Mouse (Mus musculus) lung, postnatal 14 days (tissue): ENCODE measurements around the gene Rab11a.

Experiments
- DNase-seq: peaks from one replicate; pipeline ENCODE4 v3.0.0; 2021

Gene Rab11a

GRCm38 (mm10) chr9:64737406-64738201 is at the start of gene Rab11a:
Gene Rab11a (minus strand): TSS chr9:64737758.
- peak; percentile 98 for DNase-seq

DNA sequence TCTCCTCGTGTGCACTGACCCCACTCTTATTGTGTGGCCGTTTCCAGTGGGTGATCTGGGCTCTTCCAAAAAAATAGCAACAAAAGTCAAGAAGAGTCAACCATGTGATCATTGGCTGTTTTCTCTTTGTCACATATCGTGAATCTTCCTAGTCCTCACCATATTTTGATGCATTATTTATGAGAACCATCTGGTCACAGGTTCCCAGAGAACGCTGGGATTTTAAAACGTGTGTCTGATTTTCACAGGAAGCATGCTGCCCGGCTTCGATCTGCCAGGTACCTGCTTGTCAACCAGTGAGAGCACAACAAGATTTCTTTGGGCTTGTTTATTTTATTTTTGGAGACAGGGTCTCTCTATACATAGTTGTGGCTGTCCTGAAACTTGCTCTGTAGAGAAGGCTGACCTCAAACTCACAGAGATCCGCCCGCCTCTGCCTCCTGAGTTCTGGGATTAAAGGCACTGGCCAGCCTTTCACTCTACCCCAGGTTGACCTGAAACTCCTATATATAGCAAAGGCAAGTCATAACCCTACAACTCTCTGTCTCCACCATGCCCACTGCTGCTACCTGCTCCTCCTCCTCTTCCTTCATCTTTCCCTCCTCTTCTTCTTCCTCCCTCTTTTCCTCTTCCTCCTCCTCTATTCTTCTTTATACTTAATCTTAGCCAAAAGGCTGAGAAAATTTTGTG is 48.8 kb upstream of the Rab11a start:
- DNase-seq = no peak

GRCm38 (mm10) chr9:64784841-64785240 is 47.3 kb upstream of the Rab11a start:
- DNase-seq = peak; percentile 84

- no peak for DNase-seq
These were observed 46.0 kb upstream of the Rab11a start for GRCm38 (mm10) chr9:64783511-64783910.

GRCm38 (mm10) chr9:64779628-64780027 is 42.1 kb upstream of the Rab11a start:
- DNase-seq = no peak

DNA sequence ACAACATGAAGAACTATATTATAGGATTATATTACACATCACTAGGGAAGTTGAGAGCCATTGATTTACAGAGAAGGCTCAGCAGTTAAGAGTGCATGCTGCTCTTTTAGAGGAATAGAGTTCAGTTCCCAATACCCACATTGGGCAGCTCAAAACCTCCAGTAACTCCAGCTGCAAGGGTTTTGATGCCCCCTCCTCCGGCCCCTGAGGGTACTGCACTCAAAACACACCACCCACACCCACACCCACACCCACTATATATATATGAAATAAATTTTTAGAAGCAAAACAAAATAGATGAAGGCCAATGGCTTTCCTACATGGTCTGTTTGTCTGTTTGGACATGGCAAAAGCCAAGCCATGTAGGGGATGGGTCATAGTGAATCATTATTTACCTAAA is 40.6 kb upstream of the Rab11a start:
- no peak for DNase-seq

- DNase-seq = peak; percentile 24
These were observed 40.0 kb upstream of the Rab11a start for GRCm38 (mm10) chr9:64777441-64777987.

- no peak for DNase-seq
These were observed 37.9 kb upstream of the Rab11a start for GRCm38 (mm10) chr9:64775491-64775890.

- no peak for DNase-seq
These were observed 37.3 kb upstream of the Rab11a start for GRCm38 (mm10) chr9:64774883-64775282.

- peak; percentile 37 for DNase-seq
These were observed 36.9 kb upstream of the Rab11a start for GRCm38 (mm10) chr9:64774411-64774811.

DNA sequence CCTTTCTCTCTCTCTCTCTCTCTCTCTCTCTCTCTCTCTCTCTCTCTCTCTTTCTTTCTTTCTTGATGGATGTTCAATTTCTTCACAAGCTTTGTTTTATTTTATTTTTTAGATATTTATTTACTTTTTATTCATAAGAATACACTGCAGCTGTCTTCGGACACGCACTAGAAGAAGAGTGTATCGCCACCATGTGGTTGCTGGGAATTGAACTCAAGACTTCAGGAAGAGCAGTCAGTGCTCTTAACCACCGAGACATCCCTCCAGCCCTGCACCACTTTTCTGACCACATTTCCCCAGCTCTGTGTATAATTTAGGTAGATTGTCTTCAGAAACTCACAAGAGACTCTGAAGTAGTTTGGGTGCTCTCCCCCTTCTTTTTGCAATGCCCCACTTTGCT is 36.4 kb upstream of the Rab11a start:
- DNase-seq = no peak

DNA sequence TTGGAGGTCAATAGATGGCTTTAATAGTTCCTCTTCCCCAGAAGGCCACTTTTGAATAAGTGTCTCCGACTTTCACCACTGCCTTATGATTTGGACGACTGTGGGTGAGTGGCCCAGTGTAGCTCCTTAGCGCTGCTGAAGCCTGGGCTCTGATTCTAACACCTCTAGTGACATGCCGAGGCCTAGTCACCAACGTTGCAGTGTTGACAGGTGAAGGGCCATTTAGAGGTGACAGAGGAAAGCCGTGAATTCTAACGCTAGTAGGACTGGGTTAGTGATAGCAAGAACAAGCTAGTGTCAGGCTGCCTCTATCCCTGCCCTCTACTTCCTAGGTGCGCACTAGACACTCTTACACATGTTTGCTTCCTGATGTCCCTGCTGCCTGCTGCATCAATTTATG is 35.7 kb upstream of the Rab11a start:
- DNase-seq = no peak

DNA sequence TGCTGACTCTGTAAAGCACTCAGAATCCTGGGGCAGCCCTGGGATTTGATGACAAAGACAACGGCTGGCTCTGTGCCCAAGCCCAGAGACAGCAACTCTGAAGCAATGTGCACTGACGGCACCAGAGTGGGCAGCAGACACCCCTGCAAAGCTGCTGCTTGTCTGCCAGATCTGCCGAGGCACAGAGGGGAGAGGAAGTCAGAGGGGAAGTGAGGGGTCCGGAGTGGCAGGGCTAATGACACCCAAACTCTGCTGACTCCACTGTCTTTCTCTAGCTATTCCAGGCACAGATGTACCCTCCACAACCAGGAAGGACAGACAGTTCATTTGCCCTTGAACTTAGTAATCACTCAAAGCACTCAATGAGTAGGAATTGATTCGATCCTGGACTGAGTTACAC is 33.7 kb upstream of the Rab11a start:
- peak; percentile 53 for DNase-seq

DNA sequence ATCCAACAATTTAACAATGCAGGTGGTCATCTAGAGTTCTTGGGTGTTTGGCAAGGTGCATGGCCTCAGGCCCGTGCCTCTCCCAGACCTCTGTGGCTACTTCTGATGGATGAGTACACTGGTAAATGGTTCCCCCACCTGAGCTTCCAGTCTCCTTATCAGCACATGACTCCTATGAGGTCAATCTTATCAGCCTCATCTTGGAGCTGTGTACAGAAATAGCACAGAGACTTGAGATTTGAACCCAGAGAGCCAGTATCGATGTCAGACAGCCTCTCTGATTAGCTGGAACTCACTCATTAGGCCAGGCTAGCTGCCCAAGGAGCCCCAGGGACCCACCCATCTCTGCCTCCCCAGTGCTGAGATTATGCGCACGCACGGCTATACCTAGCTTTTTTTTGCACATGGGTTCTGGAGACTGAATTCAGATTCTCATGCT is 32.9 kb upstream of the Rab11a start:
- DNase-seq = no peak

GRCm38 (mm10) chr9:64769911-64770310 is 32.4 kb upstream of the Rab11a start:
- no peak for DNase-seq

DNA sequence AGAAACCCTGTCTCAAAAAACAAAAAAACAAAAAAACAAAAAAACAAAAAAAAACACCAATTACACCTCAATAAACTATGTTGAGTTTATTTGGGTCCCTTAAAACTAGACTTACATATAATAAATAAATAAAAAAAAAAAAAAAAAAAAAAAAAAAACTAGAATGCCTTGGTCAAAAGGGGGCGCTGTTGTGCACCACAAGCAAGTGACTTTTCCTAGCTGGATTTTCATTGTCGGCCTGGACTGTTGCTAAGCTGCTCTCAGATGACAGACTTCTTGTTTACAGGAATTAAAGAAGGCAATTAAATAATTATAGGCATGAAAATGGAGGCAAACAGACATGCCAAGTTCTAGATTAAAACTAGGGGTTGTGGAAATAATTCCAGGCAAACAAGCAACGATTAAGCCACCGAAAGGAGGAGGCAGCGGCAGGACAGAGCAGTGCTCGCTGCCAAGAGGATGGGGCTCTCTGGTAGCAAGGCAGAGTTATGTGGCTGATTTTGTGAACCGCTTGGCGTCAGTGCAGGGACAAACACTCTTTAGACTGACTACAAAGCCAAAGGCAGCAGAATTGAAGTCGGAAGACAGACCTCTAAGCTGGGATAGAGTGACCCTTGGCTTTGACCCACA is 31.6 kb upstream of the Rab11a start:
- DNase-seq = peak; percentile 68

GRCm38 (mm10) chr9:64767796-64768195 is 30.2 kb upstream of the Rab11a start:
- no peak for DNase-seq

GRCm38 (mm10) chr9:64766136-64766535 is 28.6 kb upstream of the Rab11a start:
- DNase-seq = no peak

GRCm38 (mm10) chr9:64764824-64765223 is 27.3 kb upstream of the Rab11a start:
- DNase-seq = no peak

DNA sequence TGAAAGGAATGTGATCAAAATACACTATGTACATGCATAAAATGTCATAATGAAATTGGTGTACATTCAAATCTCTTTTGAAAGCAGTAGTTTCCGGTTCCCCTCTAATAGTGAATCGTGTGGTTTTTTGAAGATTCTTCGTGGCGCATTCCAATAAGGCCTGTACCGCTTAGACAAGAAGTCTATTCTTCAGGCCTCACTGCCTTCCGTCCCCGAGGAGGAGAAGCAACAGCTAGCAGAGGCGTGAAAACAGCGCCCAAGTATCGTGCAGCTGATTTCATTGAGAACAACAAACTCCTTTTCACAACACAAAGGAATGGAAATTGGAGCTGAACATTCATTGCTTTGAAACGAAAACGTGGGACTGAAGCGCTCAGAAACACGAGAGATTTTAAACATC is 20.5 kb upstream of the Rab11a start:
- no peak for DNase-seq

- DNase-seq = no peak
These were observed 15.0 kb upstream of the Rab11a start for GRCm38 (mm10) chr9:64752575-64752974.

DNA sequence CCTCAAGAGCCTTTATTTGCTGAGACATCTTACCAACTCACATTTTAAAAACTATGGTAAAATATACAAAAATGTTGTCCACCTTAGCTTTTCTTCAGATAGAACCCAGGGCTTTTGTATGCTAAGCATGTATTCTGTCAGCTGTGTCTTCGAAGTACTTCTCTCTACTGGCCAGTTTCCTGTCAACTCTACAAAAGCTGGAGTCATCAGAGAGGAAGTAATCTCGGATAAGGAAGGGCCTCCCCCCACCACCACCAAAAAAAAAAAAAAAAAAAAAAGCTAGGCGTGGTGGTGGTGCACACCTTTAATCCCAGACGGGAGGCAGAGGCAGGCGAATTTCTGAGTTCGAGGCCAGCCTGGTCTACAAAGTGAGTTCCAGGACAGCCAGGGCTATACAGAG is 11.8 kb upstream of the Rab11a start:
- DNase-seq = no peak

DNA sequence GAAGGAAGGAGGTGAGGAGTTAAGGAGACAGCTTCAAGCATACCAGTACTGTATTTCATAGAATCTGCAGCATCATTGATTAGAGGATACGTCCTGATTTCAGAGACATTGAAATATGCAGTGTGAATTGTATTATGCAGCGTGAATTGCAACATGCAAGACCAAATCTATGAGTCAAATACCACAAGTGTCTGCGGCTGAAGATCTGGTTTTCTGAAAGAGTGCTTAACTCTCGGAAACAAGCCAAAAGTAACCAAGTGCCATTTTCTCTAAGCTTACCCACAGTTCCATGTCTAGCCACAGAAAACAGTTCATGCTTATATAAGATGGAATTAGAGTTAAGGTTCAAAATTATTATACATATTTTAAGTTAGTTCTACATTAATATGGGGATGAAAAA is 10.2 kb upstream of the Rab11a start:
- no peak for DNase-seq

DNA sequence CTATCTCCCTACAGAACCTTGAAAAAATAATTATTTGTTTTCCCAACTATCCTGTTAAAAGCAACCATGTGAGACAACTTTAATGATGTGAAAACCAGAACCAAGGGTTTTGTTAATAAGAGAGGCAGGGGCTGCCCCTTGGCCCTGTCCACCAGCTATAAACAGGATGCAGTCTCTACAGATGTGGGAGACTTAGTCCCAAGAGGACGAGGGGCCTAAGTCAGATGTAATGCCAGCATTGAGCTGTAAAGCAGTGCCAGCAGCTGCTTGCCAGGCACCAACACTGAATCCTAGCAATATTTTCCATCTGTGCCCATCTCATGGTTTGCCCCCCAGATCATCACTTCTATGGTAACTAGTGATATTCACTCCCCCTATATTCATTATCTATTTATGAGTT is 4.9 kb upstream of the Rab11a start:
- no peak for DNase-seq
